In genomic region chr5:117347838-117348237, GRCm38 (mm10) we compare ENCODE assay signal across 11 mouse cellular contexts. TPM values are rescaled to one million over a fixed set of nuclear protein-coding genes. Genes with fewer than 3 reads are reported as not detected.
DNase-seq lines count a peak whose midpoint lies in the region; ATAC-seq and TF ChIP-seq lines count a peak whose summit lies in the region.
"Had no signal": no experiment of that assay in that cellular context is flagged by ENCODE, and none has a peak within 500 bp of the region (broad histone marks: within the 10 kb centered on the region; RNA-seq: fewer than 3 reads in every experiment).

No protein-coding gene starts in this region.

- 0 out of 2 replicates have a peak, but pooled peaks cover 2% of the 10 kb centered on the region for H3K4me1 ChIP-seq in hindbrain, embryonic 12.5 days
- no peaks in the 10 kb centered on the region for H3K4me1 ChIP-seq in hindbrain, postnatal 0 days (ENCODE audit: insufficient read depth, low read length)
- no peaks in the 10 kb centered on the region for H3K4me1 ChIP-seq in midbrain, embryonic 12.5 days
- H3K4me1 ChIP-seq in midbrain, embryonic 11.5 days (ENCODE audit: control insufficient read depth, insufficient read depth, low read length) = no peaks in the 10 kb centered on the region
- no peaks in the 10 kb centered on the region for H3K4me1 ChIP-seq in hindbrain, embryonic 13.5 days (replicated peaks)
- H3K4me1 ChIP-seq in midbrain, embryonic 14.5 days (ENCODE audit: control insufficient read depth, insufficient read depth, low read length) = no peaks in the 10 kb centered on the region
- H3K4me1 ChIP-seq: limb, embryonic 15.5 days had no signal

- no peak for DNase-seq in hindbrain, postnatal 0 days (ENCODE audit: low spot score)
- DNase-seq in midbrain, embryonic 11.5 days (ENCODE audit: low spot score, missing footprints) = no peak
- no peak for DNase-seq in midbrain, embryonic 14.5 days
- DNase-seq: thymus, adult 2 months had no signal

- H3K36me3 ChIP-seq in hindbrain, embryonic 12.5 days = no peaks in the 10 kb centered on the region
- no peaks in the 10 kb centered on the region for H3K36me3 ChIP-seq in hindbrain, postnatal 0 days (ENCODE audit: insufficient read depth, low read length)
- no peaks in the 10 kb centered on the region for H3K36me3 ChIP-seq in midbrain, embryonic 12.5 days
- no peaks in the 10 kb centered on the region for H3K36me3 ChIP-seq in midbrain, embryonic 11.5 days (ENCODE audit: control insufficient read depth, insufficient read depth, low read length)
- H3K36me3 ChIP-seq in hindbrain, embryonic 13.5 days = no peaks in the 10 kb centered on the region
- no peaks in the 10 kb centered on the region for H3K36me3 ChIP-seq in midbrain, embryonic 14.5 days (ENCODE audit: control insufficient read depth, insufficient read depth, low read length)

- peak overlapping the region; percentile 32; the same call in 1 of the 2 replicates for H3K4me2 ChIP-seq in hindbrain, embryonic 12.5 days (replicated peaks)
- H3K4me2 ChIP-seq in hindbrain, postnatal 0 days (ENCODE audit: low read depth, low read length) = no peak overlapping the region
- H3K4me2 ChIP-seq in midbrain, embryonic 12.5 days (replicated peaks) = peak overlapping the region; percentile 16
- no peak overlapping the region for H3K4me2 ChIP-seq in midbrain, embryonic 11.5 days
- H3K4me2 ChIP-seq in hindbrain, embryonic 13.5 days = 0 out of 2 replicates have a peak overlapping the region, but pooled peaks have one; percentile 21
- peak overlapping the region; percentile 14; the same call in 1 of the 2 replicates for H3K4me2 ChIP-seq in midbrain, embryonic 14.5 days (ENCODE audit: low read length)
- H3K4me2 ChIP-seq: embryonic facial prominence, embryonic 12.5 days; limb, embryonic 15.5 days had no signal

- WGBS in hindbrain, embryonic 12.5 days = 98% methylated on average over 2 of the region's 2 CpGs
- WGBS in hindbrain, postnatal 0 days = 92% methylated on average over 2 of the region's 2 CpGs
- 91% methylated on average over 2 of the region's 2 CpGs for WGBS in midbrain, embryonic 12.5 days
- WGBS in midbrain, embryonic 11.5 days = 90% methylated on average over 2 of the region's 2 CpGs
- WGBS in hindbrain, embryonic 13.5 days = 88% methylated on average over 2 of the region's 2 CpGs
- 87% methylated on average over 2 of the region's 2 CpGs for WGBS in midbrain, embryonic 14.5 days

- no peak overlapping the region for H3K9ac ChIP-seq in hindbrain, embryonic 12.5 days
- H3K9ac ChIP-seq in hindbrain, postnatal 0 days (replicated peaks; ENCODE audit: low read length) = no peak overlapping the region
- no peak overlapping the region for H3K9ac ChIP-seq in midbrain, embryonic 12.5 days (replicated peaks)
- H3K9ac ChIP-seq in midbrain, embryonic 11.5 days (ENCODE audit: low read length) = no peak overlapping the region
- H3K9ac ChIP-seq in hindbrain, embryonic 13.5 days = no peak overlapping the region
- H3K9ac ChIP-seq in midbrain, embryonic 14.5 days (replicated peaks; ENCODE audit: low read length) = no peak overlapping the region
- H3K9ac ChIP-seq: embryonic facial prominence, embryonic 12.5 days; limb, embryonic 15.5 days had no signal

- H3K27me3 ChIP-seq in hindbrain, embryonic 12.5 days = no peaks in the 10 kb centered on the region
- H3K27me3 ChIP-seq in hindbrain, postnatal 0 days (ENCODE audit: insufficient read depth, low read length) = no peaks in the 10 kb centered on the region
- no peaks in the 10 kb centered on the region for H3K27me3 ChIP-seq in midbrain, embryonic 12.5 days
- no peaks in the 10 kb centered on the region for H3K27me3 ChIP-seq in midbrain, embryonic 11.5 days (ENCODE audit: control insufficient read depth, insufficient read depth, low read length)
- H3K27me3 ChIP-seq in hindbrain, embryonic 13.5 days = no peaks in the 10 kb centered on the region
- no peaks in the 10 kb centered on the region for H3K27me3 ChIP-seq in midbrain, embryonic 14.5 days (ENCODE audit: control insufficient read depth, insufficient read depth, low read length)
- H3K27me3 ChIP-seq: embryonic facial prominence, embryonic 12.5 days; limb, embryonic 15.5 days had no signal

- no peak for TF ChIP-seq CTCF in hindbrain, postnatal 0 days (IDR thresholded peaks at IDR 0.05; ENCODE audit: low read depth)

- H3K9me3 ChIP-seq in hindbrain, embryonic 12.5 days (replicated peaks) = no peaks in the 10 kb centered on the region
- no peaks in the 10 kb centered on the region for H3K9me3 ChIP-seq in hindbrain, postnatal 0 days (ENCODE audit: low read length)
- no peaks in the 10 kb centered on the region; the same call in 1 of the 2 replicates for H3K9me3 ChIP-seq in midbrain, embryonic 12.5 days
- H3K9me3 ChIP-seq in midbrain, embryonic 11.5 days (ENCODE audit: control insufficient read depth, low read length) = no peaks in the 10 kb centered on the region
- no peaks in the 10 kb centered on the region for H3K9me3 ChIP-seq in hindbrain, embryonic 13.5 days
- H3K9me3 ChIP-seq in midbrain, embryonic 14.5 days (ENCODE audit: control insufficient read depth, low read length) = no peaks in the 10 kb centered on the region
- H3K9me3 ChIP-seq: limb, embryonic 15.5 days; megakaryocyte, embryonic 14.5 days had no signal

- no peak overlapping the region for H3K27ac ChIP-seq in hindbrain, embryonic 12.5 days
- no peak overlapping the region for H3K27ac ChIP-seq in hindbrain, postnatal 0 days
- H3K27ac ChIP-seq in midbrain, embryonic 12.5 days (replicated peaks) = no peak overlapping the region
- H3K27ac ChIP-seq in midbrain, embryonic 11.5 days (ENCODE audit: low read depth, low read length) = no peak overlapping the region
- no peak overlapping the region for H3K27ac ChIP-seq in hindbrain, embryonic 13.5 days
- H3K27ac ChIP-seq in midbrain, embryonic 14.5 days (replicated peaks; ENCODE audit: low read depth, low read length) = no peak overlapping the region
- H3K27ac ChIP-seq: embryonic facial prominence, embryonic 12.5 days; limb, embryonic 15.5 days had no signal

- no peak overlapping the region; the same call in 1 of the 2 replicates for H3K4me3 ChIP-seq in hindbrain, embryonic 12.5 days
- H3K4me3 ChIP-seq in hindbrain, postnatal 0 days (ENCODE audit: low read length) = no peak overlapping the region
- H3K4me3 ChIP-seq in midbrain, embryonic 12.5 days = no peak overlapping the region
- H3K4me3 ChIP-seq in midbrain, embryonic 11.5 days (ENCODE audit: low read depth, low read length) = no peak overlapping the region
- no peak overlapping the region for H3K4me3 ChIP-seq in hindbrain, embryonic 13.5 days
- no peak overlapping the region for H3K4me3 ChIP-seq in midbrain, embryonic 14.5 days (replicated peaks; ENCODE audit: low read depth, low read length)
- H3K4me3 ChIP-seq: embryonic facial prominence, embryonic 12.5 days; limb, embryonic 15.5 days; megakaryocyte, embryonic 14.5 days had no signal

- no peak for ATAC-seq in hindbrain, embryonic 12.5 days (ENCODE audit: low FRiP score)
- ATAC-seq in hindbrain, postnatal 0 days = no peak
- no peak; the same call in 1 of the 2 replicates for ATAC-seq in midbrain, embryonic 12.5 days (ENCODE audit: low FRiP score, low read depth)
- ATAC-seq in midbrain, embryonic 11.5 days (ENCODE audit: low FRiP score) = no peak
- no peak for ATAC-seq in hindbrain, embryonic 13.5 days (ENCODE audit: low FRiP score)
- ATAC-seq in midbrain, embryonic 14.5 days (ENCODE audit: low FRiP score, low TSS enrichment) = no peak
- ATAC-seq in erythroblast, adult 5-6 weeks (replicated peaks; ENCODE audit: low FRiP score, poor library complexity, severe bottlenecking) = no peak

RNA-seq across cellular contexts. Expression of gene Wsb2, which starts 9.3 kb away (rescaled TPM):
- polyA plus RNA-seq in hindbrain, embryonic 12.5 days (2016; fragmentation: Nextera tagmentation; extraction: Ambion mirVana) = 127 and 132 TPM in 2 replicates
- 412 and 421 TPM in 2 replicates for total RNA-seq in hindbrain, postnatal 0 days (2014; rRNA removed)
- polyA plus RNA-seq in hindbrain, postnatal 0 days (2015; fragmentation: Nextera tagmentation; extraction: Ambion mirVana) = 296 and 321 TPM in 2 replicates
- polyA plus RNA-seq in midbrain, embryonic 12.5 days (2016; fragmentation: Nextera tagmentation; extraction: Ambion mirVana) = 113 and 114 TPM in 2 replicates
- 72.7 and 84.2 TPM in 2 replicates for polyA plus RNA-seq in midbrain, embryonic 11.5 days (2014; fragmentation: Nextera tagmentation; extraction: Ambion mirVana)
- 181 and 194 TPM in 2 replicates for polyA plus RNA-seq in hindbrain, embryonic 13.5 days (2015; fragmentation: Nextera tagmentation; extraction: Ambion mirVana)
- 238 and 242 TPM in 2 replicates for polyA plus RNA-seq in midbrain, embryonic 14.5 days (2014; fragmentation: Nextera tagmentation; extraction: Ambion mirVana)
- 2.9 and 5.6 TPM in 2 replicates for total RNA-seq in erythroblast, adult 5-6 weeks (2015; ENCODE audit: low replicate concordance)
- total RNA-seq in erythroblast, adult 5-6 weeks (2017; ENCODE audit: low replicate concordance) = 3.1 and 4.2 TPM in 2 replicates

RNA-seq across cellular contexts. Expression of gene Vsig10, which starts 29.0 kb away (rescaled TPM):
- polyA plus RNA-seq in hindbrain, embryonic 12.5 days (2016; fragmentation: Nextera tagmentation; extraction: Ambion mirVana) = 3.7 and 4.1 TPM in 2 replicates
- 3.3 and 4.6 TPM in 2 replicates for total RNA-seq in hindbrain, postnatal 0 days (2014; rRNA removed)
- polyA plus RNA-seq in hindbrain, postnatal 0 days (2015; fragmentation: Nextera tagmentation; extraction: Ambion mirVana) = 3.4 and 4.7 TPM in 2 replicates
- 3.1 and 4.7 TPM in 2 replicates for polyA plus RNA-seq in midbrain, embryonic 12.5 days (2016; fragmentation: Nextera tagmentation; extraction: Ambion mirVana)
- polyA plus RNA-seq in midbrain, embryonic 11.5 days (2014; fragmentation: Nextera tagmentation; extraction: Ambion mirVana) = 1.7 and 2.2 TPM in 2 replicates
- 1.5 and 1.9 TPM in 2 replicates for polyA plus RNA-seq in hindbrain, embryonic 13.5 days (2015; fragmentation: Nextera tagmentation; extraction: Ambion mirVana)
- 0.24 and 1.3 TPM in 2 replicates for polyA plus RNA-seq in midbrain, embryonic 14.5 days (2014; fragmentation: Nextera tagmentation; extraction: Ambion mirVana)
- total RNA-seq in erythroblast, adult 5-6 weeks (2015; ENCODE audit: low replicate concordance) = 0.84 TPM in 1 of 2 replicates, not detected in the other
- total RNA-seq in erythroblast, adult 5-6 weeks (2017; ENCODE audit: low replicate concordance) = 0.70 and 2.7 TPM in 2 replicates

RNA-seq across cellular contexts. Expression of gene Rfc5, which starts 41.0 kb away (rescaled TPM):
- 55.3 and 62.2 TPM in 2 replicates for polyA plus RNA-seq in hindbrain, embryonic 12.5 days (2016; fragmentation: Nextera tagmentation; extraction: Ambion mirVana)
- total RNA-seq in hindbrain, postnatal 0 days (2014; rRNA removed) = 16.6 and 17.8 TPM in 2 replicates
- polyA plus RNA-seq in hindbrain, postnatal 0 days (2015; fragmentation: Nextera tagmentation; extraction: Ambion mirVana) = 26.5 and 29.2 TPM in 2 replicates
- 72.9 and 79.5 TPM in 2 replicates for polyA plus RNA-seq in midbrain, embryonic 12.5 days (2016; fragmentation: Nextera tagmentation; extraction: Ambion mirVana)
- polyA plus RNA-seq in midbrain, embryonic 11.5 days (2014; fragmentation: Nextera tagmentation; extraction: Ambion mirVana) = 97.7 and 102 TPM in 2 replicates
- polyA plus RNA-seq in hindbrain, embryonic 13.5 days (2015; fragmentation: Nextera tagmentation; extraction: Ambion mirVana) = 33.7 and 37.5 TPM in 2 replicates
- polyA plus RNA-seq in midbrain, embryonic 14.5 days (2014; fragmentation: Nextera tagmentation; extraction: Ambion mirVana) = 23.0 and 30.7 TPM in 2 replicates
- total RNA-seq in erythroblast, adult 5-6 weeks (2015; ENCODE audit: low replicate concordance) = 10.7 and 21.7 TPM in 2 replicates
- total RNA-seq in erythroblast, adult 5-6 weeks (2017; ENCODE audit: low replicate concordance) = 12.1 and 15.8 TPM in 2 replicates

Comparison
In these comparisons a context has a peak if more than half of its experiments do, and no peak if none do; other contexts are left out.
1. H3K4me2 ChIP-seq: peak in hindbrain, embryonic 12.5 days (single experiment), midbrain, embryonic 12.5 days (single experiment), hindbrain, embryonic 13.5 days (single experiment) and midbrain, embryonic 14.5 days (single experiment); none in hindbrain, postnatal 0 days (single experiment) and midbrain, embryonic 11.5 days (single experiment).